Mouse (Mus musculus): ENCODE results near the gene Atp2c1. TPM values are rescaled to one million over a fixed set of nuclear protein-coding genes. Genes with fewer than 3 reads are reported as not detected.

The Atp2c1 gene
- polyA plus RNA-seq, 1 experiment from 2014 or later, result 56.0 TPM

DNA sequence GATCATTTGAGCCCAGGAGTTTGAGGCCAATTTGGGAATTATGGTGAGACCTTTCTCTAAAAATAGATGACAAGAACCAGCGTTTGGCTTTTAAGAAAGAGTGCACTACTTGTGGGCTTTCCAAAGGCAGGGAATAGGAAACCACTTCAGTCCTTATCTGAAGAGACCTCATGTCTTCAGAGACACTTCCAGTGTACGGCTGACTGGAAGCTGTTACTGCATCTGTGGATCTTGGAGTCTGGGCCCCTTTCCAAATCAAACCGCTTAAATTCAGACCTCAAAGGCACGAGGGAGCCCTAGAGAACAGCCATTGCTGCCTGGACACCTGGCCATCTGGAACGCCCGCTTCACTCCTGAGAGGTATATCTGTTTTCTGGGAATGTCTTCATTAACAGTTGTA, 22.0 kb upstream of the Atp2c1 start:
- no peak for TF ChIP-seq CTCF (IDR thresholded peaks at IDR 0.05; ENCODE audit: low read depth)
- no peak for DNase-seq (ENCODE audit: low spot score)

GRCm38 (mm10) chr9:105544013-105544750, 17.1 kb upstream of the Atp2c1 start:
- H3K9me3 ChIP-seq (replicated peaks; ENCODE audit: low read length), result no peaks in the 10 kb centered on the region
- H3K4me2 ChIP-seq (ENCODE audit: low read length), result no peak overlapping the region
- no peaks in the 10 kb centered on the region for H3K36me3 ChIP-seq (ENCODE audit: insufficient read depth, low read length)
- H3K4me1 ChIP-seq (replicated peaks; ENCODE audit: insufficient read depth, low read length), result no peaks in the 10 kb centered on the region
- H3K4me3 ChIP-seq (replicated peaks; ENCODE audit: low read depth, low read length), result no peak overlapping the region
- WGBS, result 76% methylated on average over 8 of the region's 8 CpGs
- H3K27ac ChIP-seq, result no peak overlapping the region
- H3K27me3 ChIP-seq (ENCODE audit: insufficient read depth, low read length), result no peaks in the 10 kb centered on the region
- DNase-seq (ENCODE audit: low spot score) (no peak), ATAC-seq (replicated peaks; ENCODE audit: low FRiP score, low read depth) (no peak)
- no peak overlapping the region for H3K9ac ChIP-seq (ENCODE audit: low read depth, low read length)
- no peak for TF ChIP-seq CTCF (IDR thresholded peaks at IDR 0.05; ENCODE audit: low read depth)

More for the DNA sequence above, 22.0 kb upstream of the Atp2c1 start:
- ATAC-seq (replicated peaks; ENCODE audit: low FRiP score, low read depth), result no peak
- H3K9me3 ChIP-seq (replicated peaks; ENCODE audit: low read length), result no peaks in the 10 kb centered on the region
- 51% methylated on average over 6 of the region's 6 CpGs for WGBS
- no peak overlapping the region for H3K4me3 ChIP-seq (replicated peaks; ENCODE audit: low read depth, low read length)
- no peak overlapping the region for H3K4me2 ChIP-seq (ENCODE audit: low read length)
- H3K36me3 ChIP-seq (ENCODE audit: insufficient read depth, low read length), result no peaks in the 10 kb centered on the region
- no peak overlapping the region for H3K27ac ChIP-seq
- no peaks in the 10 kb centered on the region for H3K27me3 ChIP-seq (ENCODE audit: insufficient read depth, low read length)
- H3K9ac ChIP-seq (ENCODE audit: low read depth, low read length), result no peak overlapping the region
- no peaks in the 10 kb centered on the region for H3K4me1 ChIP-seq (replicated peaks; ENCODE audit: insufficient read depth, low read length)

GRCm38 (mm10) chr9:105537473-105537872, 10.4 kb upstream of the Atp2c1 start:
- no peak for ATAC-seq (replicated peaks; ENCODE audit: low FRiP score, low read depth)
- Histone ChIP-seq H3K9ac (ENCODE audit: low read depth, low read length) (no peak overlapping the region), H3K36me3 (ENCODE audit: insufficient read depth, low read length) (no peaks in the 10 kb centered on the region), H3K27me3 (ENCODE audit: insufficient read depth, low read length) (no peaks in the 10 kb centered on the region), H3K27ac (no peak overlapping the region), H3K4me1 (replicated peaks; ENCODE audit: insufficient read depth, low read length) (0 out of 2 replicates have a peak, but pooled peaks cover 4% of the 10 kb centered on the region), H3K9me3 (replicated peaks; ENCODE audit: low read length) (no peaks in the 10 kb centered on the region), H3K4me2 (ENCODE audit: low read length) (no peak overlapping the region), H3K4me3 (replicated peaks; ENCODE audit: low read depth, low read length) (no peak overlapping the region)
- WGBS, result 40% methylated on average over 8 of the region's 8 CpGs
- no peak for DNase-seq (ENCODE audit: low spot score)
- no peak for TF ChIP-seq CTCF (IDR thresholded peaks at IDR 0.05; ENCODE audit: low read depth)

DNA sequence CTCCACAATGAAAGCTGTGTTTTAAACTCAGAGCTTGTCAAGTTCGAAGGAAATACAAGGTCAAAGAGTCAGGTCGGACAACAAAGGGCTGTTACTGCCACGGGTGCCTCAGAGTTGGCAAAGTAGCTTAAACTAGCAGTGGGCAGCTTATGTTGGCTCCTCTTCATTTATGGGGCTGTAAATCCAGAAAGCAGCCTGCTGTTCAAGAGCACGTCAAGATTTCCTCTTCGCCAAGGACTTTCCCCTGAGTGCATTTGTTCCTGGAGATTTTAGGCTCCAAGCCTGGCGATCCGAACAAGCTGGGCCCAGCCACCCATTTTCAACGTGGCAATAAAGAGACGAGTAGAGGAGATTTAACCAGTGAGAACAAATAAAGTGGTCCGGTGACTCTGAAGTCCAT, 9.8 kb upstream of the Atp2c1 start:
- Histone ChIP-seq H3K27ac (no peak overlapping the region), H3K4me2 (ENCODE audit: low read length) (no peak overlapping the region), H3K9me3 (replicated peaks; ENCODE audit: low read length) (no peaks in the 10 kb centered on the region), H3K27me3 (ENCODE audit: insufficient read depth, low read length) (no peaks in the 10 kb centered on the region), H3K4me1 (replicated peaks; ENCODE audit: insufficient read depth, low read length) (0 out of 2 replicates have a peak, but pooled peaks cover 4% of the 10 kb centered on the region), H3K9ac (ENCODE audit: low read depth, low read length) (no peak overlapping the region), H3K4me3 (replicated peaks; ENCODE audit: low read depth, low read length) (no peak overlapping the region), H3K36me3 (ENCODE audit: insufficient read depth, low read length) (no peaks in the 10 kb centered on the region)
- no peak for TF ChIP-seq CTCF (IDR thresholded peaks at IDR 0.05; ENCODE audit: low read depth)
- DNase-seq (ENCODE audit: low spot score) (no peak), ATAC-seq (replicated peaks; ENCODE audit: low FRiP score, low read depth) (no peak)
- WGBS, result 23% methylated on average over 10 of the region's 10 CpGs

DNA sequence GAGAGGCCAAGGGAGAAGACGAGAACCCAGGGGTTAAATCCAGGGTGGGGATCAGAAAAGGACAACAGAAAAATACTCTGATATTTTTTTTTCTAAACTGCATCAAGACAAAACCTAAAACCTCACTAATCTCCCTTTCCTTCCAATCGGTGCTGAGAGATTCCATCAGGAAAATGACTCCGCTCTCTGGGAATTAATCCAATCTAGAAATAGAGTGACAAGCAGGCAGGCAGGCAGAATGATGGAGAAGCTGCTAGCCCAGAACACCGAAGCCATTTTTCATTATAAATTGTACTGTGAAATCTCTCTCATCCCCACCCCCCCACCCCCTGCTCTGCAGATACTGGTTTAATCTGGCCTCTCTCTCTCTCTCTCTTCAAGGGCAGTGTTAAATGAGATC, 1.8 kb downstream of the Atp2c1 start:
- H3K4me1 ChIP-seq (replicated peaks; ENCODE audit: insufficient read depth, low read length), result peaks cover 9% of the 10 kb centered on the region; the same call in 1 of the 2 replicates
- ATAC-seq (replicated peaks; ENCODE audit: low FRiP score, low read depth) (no peak), DNase-seq (ENCODE audit: low spot score) (no peak)
- no peak overlapping the region for H3K4me2 ChIP-seq (ENCODE audit: low read length)
- no peak overlapping the region for H3K4me3 ChIP-seq (replicated peaks; ENCODE audit: low read depth, low read length)
- no peaks in the 10 kb centered on the region for H3K9me3 ChIP-seq (replicated peaks; ENCODE audit: low read length)
- TF ChIP-seq CTCF (IDR thresholded peaks at IDR 0.05; ENCODE audit: low read depth), result no peak
- 59% methylated on average over 4 of the region's 4 CpGs for WGBS
- H3K27ac ChIP-seq, result no peak overlapping the region
- no peak overlapping the region for H3K9ac ChIP-seq (ENCODE audit: low read depth, low read length)
- H3K27me3 ChIP-seq (ENCODE audit: insufficient read depth, low read length), result no peaks in the 10 kb centered on the region
- H3K36me3 ChIP-seq (ENCODE audit: insufficient read depth, low read length), result no peaks in the 10 kb centered on the region

- Histone ChIP-seq H3K4me1 (replicated peaks; ENCODE audit: insufficient read depth, low read length) (peaks cover 9% of the 10 kb centered on the region; the same call in 1 of the 2 replicates), H3K4me2 (ENCODE audit: low read length) (no peak overlapping the region), H3K4me3 (replicated peaks; ENCODE audit: low read depth, low read length) (no peak overlapping the region), H3K9ac (ENCODE audit: low read depth, low read length) (no peak overlapping the region), H3K27me3 (ENCODE audit: insufficient read depth, low read length) (no peaks in the 10 kb centered on the region), H3K27ac (no peak overlapping the region), H3K9me3 (replicated peaks; ENCODE audit: low read length) (no peaks in the 10 kb centered on the region), H3K36me3 (ENCODE audit: insufficient read depth, low read length) (no peaks in the 10 kb centered on the region)
- DNase-seq (ENCODE audit: low spot score) (no peak), ATAC-seq (replicated peaks; ENCODE audit: low FRiP score, low read depth) (no peak)
- whole genome bisulfite sequencing, result 59% methylated on average over 2 of the region's 2 CpGs
- TF ChIP-seq CTCF (IDR thresholded peaks at IDR 0.05; ENCODE audit: low read depth), result no peak
Observed at GRCm38 (mm10) chr9:105523038-105523437, 4.1 kb downstream of the Atp2c1 start.
